Mouse (Mus musculus) stomach, embryonic 16.5 days (tissue): ENCODE results near the gene Gm13285. TPM values are rescaled to one million over a fixed set of nuclear protein-coding genes. Genes with fewer than 3 reads are reported as not detected.
"Not testable (repeated sequence)": the region's sequence is repeated elsewhere in the genome, so short reads cannot be mapped to it uniquely, and the experiment has no call there.

Experiments used
- ATAC-seq: fragments of 200-750 bp; cut with Nextera tagmentation; 2 replicates; pipeline ENCODE4 v1.8.0; 2017; ENCODE audit warnings: moderate number of reproducible peaks, moderate TSS enrichment; ENCODE audit not compliant: insufficient read depth, low FRiP score
- H3K27ac ChIP-seq: fragments of 300-500 bp; sonication (generic); 2 replicates; pipeline ENCODE4 v1.5.1; 2014; ENCODE audit warnings: low read length
- H3K27me3 ChIP-seq: fragments of 300-500 bp; sonication (generic); 2 replicates; pipeline ENCODE4 v1.6.1; 2014; ENCODE audit warnings: low read length, control low read depth, mixed read lengths; ENCODE audit not compliant: control insufficient read depth, insufficient read depth
- H3K36me3 ChIP-seq: fragments of 300-500 bp; sonication (generic); 2 replicates; pipeline ENCODE4 v1.6.1; 2014; ENCODE audit warnings: low read length; ENCODE audit not compliant: control insufficient read depth, insufficient read depth
- H3K4me1 ChIP-seq: fragments of 300-500 bp; sonication (generic); 2 replicates; pipeline ENCODE4 v1.6.1; 2014; ENCODE audit warnings: low read length, control low read depth, mixed read lengths; ENCODE audit not compliant: control insufficient read depth, insufficient read depth
- H3K4me2 ChIP-seq: fragments of 300-500 bp; sonication (generic); 2 replicates; pipeline ENCODE4 v1.6.1; 2014; ENCODE audit warnings: low read depth, low read length, mixed read lengths
- H3K4me3 ChIP-seq: fragments of 300-500 bp; sonication (generic); replicated peaks from 2 replicates; pipeline ENCODE4 v1.5.1; 2014; ENCODE audit warnings: mild to moderate bottlenecking, low read length
- H3K9ac ChIP-seq: fragments of 300-500 bp; sonication (generic); 2 replicates; pipeline ENCODE4 v1.6.1; 2014; ENCODE audit warnings: low read length
- H3K9me3 ChIP-seq: fragments of 300-500 bp; sonication (generic); replicated peaks from 2 replicates; pipeline ENCODE4 v1.6.1; 2016; ENCODE audit warnings: low read length, control low read depth; ENCODE audit not compliant: control insufficient read depth
- WGBS: fragments of 180-500 bp; shearing (Covaris S2); extraction: QIAGEN DNeasy Blood & Tissue Kit; methylation state at CpG from one replicate; pipeline ENCODE4 v1.1.7; 2014; 5-methylcytosine and 5-hydroxymethylcytosine counted together
- polyA plus RNA-seq: library from polyadenylated mRNA; unstranded; fragments of >200 nt; fragmentation: Nextera tagmentation; extraction: Ambion mirVana; gene quantifications from 2 replicates; pipeline ENCODE4 v1.2.1, GENCODE M21; 2015

Gm13285 gene
- polyA plus RNA-seq, 1 experiment from 2014 or later = 0.70 TPM

- not testable (repeated sequence) for ATAC-seq, H3K27me3 ChIP-seq, H3K9me3 ChIP-seq, H3K4me1 ChIP-seq, H3K36me3 ChIP-seq, H3K9ac ChIP-seq, H3K4me3 ChIP-seq, H3K27ac ChIP-seq, H3K4me2 ChIP-seq
- WGBS = 0% methylated on average over 3 of the region's 28 CpGs
These were observed 11.1 kb upstream of the Gm13285 start, which contains the start of gene Gm13277 for GRCm38 (mm10) chr4:88788402-88788801. Gene Gm13277 (plus strand): TSS chr4:88788632.

GRCm38 (mm10) chr4:88791250-88791649 lies 8.2 kb upstream of the Gm13285 start, which contains the start of gene Gm13278:
Gene Gm13278 (plus strand): TSS chr4:88791550.
- not testable (repeated sequence) for H3K27ac ChIP-seq, H3K36me3 ChIP-seq, H3K27me3 ChIP-seq, ATAC-seq, H3K4me1 ChIP-seq, H3K4me3 ChIP-seq, H3K4me2 ChIP-seq, H3K9me3 ChIP-seq, H3K9ac ChIP-seq
- no CpG with 5 or more reads among the region's 28 CpGs for WGBS

- H3K27ac ChIP-seq, H3K9me3 ChIP-seq, H3K27me3 ChIP-seq, ATAC-seq, H3K9ac ChIP-seq, H3K4me2 ChIP-seq, H3K36me3 ChIP-seq, H3K4me1 ChIP-seq, H3K4me3 ChIP-seq: not testable (repeated sequence)
- 2% methylated on average over 9 of the region's 52 CpGs for WGBS
These were observed 5.4 kb upstream of the Gm13285 start, which contains the start of gene Gm13275 for GRCm38 (mm10) chr4:88793936-88794675. Gene Gm13275 (plus strand): TSS chr4:88794487.

GRCm38 (mm10) chr4:88797097-88797496 lies 2.4 kb upstream of the Gm13285 start, which contains the start of gene Gm13279:
Gene Gm13279 (plus strand): TSS chr4:88797397.
- H3K4me3 ChIP-seq, H3K36me3 ChIP-seq, H3K4me2 ChIP-seq, ATAC-seq, H3K27me3 ChIP-seq, H3K4me1 ChIP-seq, H3K9me3 ChIP-seq, H3K9ac ChIP-seq, H3K27ac ChIP-seq: not testable (repeated sequence)
- WGBS = no CpG with 5 or more reads among the region's 28 CpGs

- no CpG with 5 or more reads among the region's 29 CpGs for whole genome bisulfite sequencing
- not testable (repeated sequence) for ATAC-seq, H3K9ac ChIP-seq, H3K4me1 ChIP-seq, H3K27ac ChIP-seq, H3K36me3 ChIP-seq, H3K27me3 ChIP-seq, H3K4me2 ChIP-seq, H3K4me3 ChIP-seq, H3K9me3 ChIP-seq
These were observed 3.5 kb downstream of the Gm13285 start, which contains the start of gene Gm13287 for GRCm38 (mm10) chr4:88802954-88803353. Gene Gm13287 (plus strand): TSS chr4:88803254.

GRCm38 (mm10) chr4:88805231-88805630 lies 5.8 kb downstream of the Gm13285 start, which contains the start of gene Gm13288:
Gene Gm13288 (plus strand): TSS chr4:88805531.
- H3K4me3 ChIP-seq = peak within 1 kb of the TSS; percentile 23; the same call in 1 of the 2 replicates
- H3K9ac ChIP-seq, H3K9me3 ChIP-seq, ATAC-seq, H3K36me3 ChIP-seq, H3K4me1 ChIP-seq, H3K27me3 ChIP-seq, H3K4me2 ChIP-seq, H3K27ac ChIP-seq: not testable (repeated sequence)
- WGBS = no CpG with 5 or more reads among the region's 8 CpGs

- 0% methylated on average over 13 of the region's 34 CpGs for WGBS
These were observed 6.3 kb downstream of the Gm13285 start for GRCm38 (mm10) chr4:88805761-88806160.

GRCm38 (mm10) chr4:88815928-88816327 lies 16.5 kb downstream of the Gm13285 start, which contains the start of gene Ifna7:
Gene Ifna7 (plus strand): TSS chr4:88816228.
- 46% methylated on average over 3 of the region's 3 CpGs for WGBS
- Histone ChIP-seq H3K27me3 (no peaks in the 10 kb centered on the region), H3K36me3 (no peaks in the 10 kb centered on the region), H3K9me3 (no peaks in the 10 kb centered on the region), H3K4me3 (no peak within 1 kb of the TSS), H3K4me2 (no peak within 1 kb of the TSS), H3K9ac (no peak within 1 kb of the TSS), H3K27ac (no peak within 1 kb of the TSS), H3K4me1 (no peaks in the 10 kb centered on the region)
- ATAC-seq = no peak

More at GRCm38 (mm10) chr4:88805761-88806160, 6.3 kb downstream of the Gm13285 start:
- H3K27ac ChIP-seq, H3K27me3 ChIP-seq, H3K9me3 ChIP-seq, ATAC-seq, H3K4me2 ChIP-seq, H3K9ac ChIP-seq, H3K36me3 ChIP-seq, H3K4me1 ChIP-seq: not testable (repeated sequence)
- peak overlapping the region; percentile 23; the same call in 1 of the 2 replicates for H3K4me3 ChIP-seq

GRCm38 (mm10) chr4:88819659-88820058 lies 20.2 kb downstream of the Gm13285 start, which contains the start of gene Ifna11:
Gene Ifna11 (plus strand): TSS chr4:88819959.
- Histone ChIP-seq H3K27ac (no peak within 1 kb of the TSS), H3K9me3 (no peaks in the 10 kb centered on the region), H3K36me3 (no peaks in the 10 kb centered on the region), H3K9ac (no peak within 1 kb of the TSS), H3K4me3 (no peak within 1 kb of the TSS), H3K4me2 (no peak within 1 kb of the TSS), H3K27me3 (no peaks in the 10 kb centered on the region), H3K4me1 (no peaks in the 10 kb centered on the region)
- 74% methylated on average over 1 of the region's 1 CpGs for WGBS
- ATAC-seq = no peak
